Mouse (Mus musculus) embryo, embryonic 10.5 days (tissue): ENCODE data around the gene Acad9.
"Not testable (repeated sequence)": the region's sequence is repeated elsewhere in the genome, so short reads cannot be mapped to it uniquely, and the experiment has no call there.

Experiments used
- DNase-seq: peaks from one replicate; pipeline ENCODE4 v3.0.0-alpha.2; 2015; ENCODE audit warnings: low spot score

Acad9 gene

DNA sequence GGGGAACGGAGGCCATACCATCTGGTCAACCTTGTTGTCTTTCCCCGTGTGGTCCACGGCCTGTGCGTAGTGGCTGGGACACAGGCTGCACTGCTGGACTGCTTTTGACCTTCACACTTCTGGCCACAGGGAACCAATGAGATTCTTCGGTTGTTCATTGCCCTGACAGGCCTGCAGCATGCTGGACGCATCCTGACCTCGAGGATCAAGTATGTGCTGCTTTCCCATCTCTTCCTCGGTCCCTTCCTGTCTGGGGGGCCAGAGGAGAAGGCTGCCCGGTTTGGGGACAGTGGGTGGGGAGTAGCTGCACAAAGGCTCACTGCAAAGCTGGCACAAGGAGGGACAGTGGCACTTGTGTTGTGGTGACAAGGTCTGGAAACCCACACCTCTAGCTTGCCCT lies 21.8 kb downstream of the Acad9 start:
- no peak for DNase-seq

- DNase-seq: no peak
Observed at GRCm38 (mm10) chr3:36095371-36095770, 29.6 kb downstream of the Acad9 start.

GRCm38 (mm10) chr3:36116076-36116475 lies 50.3 kb downstream of the Acad9 start:
- no peak for DNase-seq

DNA sequence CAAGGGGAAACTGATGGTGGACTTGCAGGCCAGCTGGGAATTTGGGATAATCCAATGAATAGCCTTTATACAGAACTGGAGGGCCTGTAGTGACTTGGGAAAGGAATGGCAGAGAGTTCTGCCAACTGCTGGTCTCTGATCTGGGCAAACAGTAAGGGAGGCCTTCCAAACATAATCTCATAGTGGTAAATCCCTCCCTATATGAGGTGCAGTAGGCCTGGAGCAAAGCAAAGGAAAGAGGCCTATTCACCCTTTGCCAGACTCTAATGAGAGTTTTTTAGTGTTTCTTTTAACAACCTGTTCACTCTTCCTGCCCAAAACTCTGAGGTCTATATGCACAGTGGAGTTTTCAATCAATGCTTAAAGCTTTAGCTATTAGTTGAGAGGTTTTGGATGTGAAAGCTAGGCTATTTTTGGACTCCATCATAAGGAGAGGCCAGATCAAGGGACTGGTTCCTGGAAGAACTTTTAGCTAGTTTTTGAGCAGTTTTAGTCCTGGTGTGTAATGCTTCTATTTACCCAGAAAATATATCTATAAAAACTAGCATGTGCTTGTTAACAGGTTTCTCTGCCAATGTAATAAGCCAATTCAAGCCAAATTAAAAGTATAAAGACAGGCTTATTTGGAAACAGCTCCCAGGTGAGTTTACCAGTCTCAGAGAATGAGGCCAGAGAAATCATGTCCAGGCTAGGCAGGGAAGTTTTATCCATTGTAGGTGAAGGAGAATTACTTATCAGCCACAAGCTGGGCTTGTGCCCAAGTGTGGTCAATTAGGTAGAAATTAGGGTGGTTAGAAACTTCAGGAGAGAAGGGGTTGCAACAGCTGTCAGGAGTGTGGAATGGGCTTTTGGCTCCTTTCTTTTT lies 54.1 kb downstream of the Acad9 start:
- DNase-seq: no peak

DNA sequence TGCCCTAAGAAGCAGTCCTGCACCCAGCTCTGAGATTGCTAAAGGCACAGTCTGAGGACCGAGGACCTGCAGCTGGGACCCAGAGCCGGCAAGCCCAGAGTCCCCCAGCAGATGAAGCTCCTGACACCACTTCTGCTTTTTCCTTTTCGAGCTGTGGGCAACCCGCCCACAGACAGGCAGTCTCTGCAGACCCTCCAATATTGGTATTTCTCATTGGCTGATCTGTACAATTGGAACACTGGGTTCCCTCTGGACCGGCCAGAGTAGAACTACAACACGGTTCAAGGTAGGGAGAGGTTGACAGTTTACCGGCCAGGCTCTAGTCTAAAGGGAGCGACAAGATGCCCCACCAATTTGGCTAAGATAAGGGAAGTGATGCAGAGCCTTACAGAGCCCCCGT lies 60.4 kb downstream of the Acad9 start:
- not testable (repeated sequence) for DNase-seq

- no peak for DNase-seq
Observed at GRCm38 (mm10) chr3:36136152-36136551, 70.4 kb downstream of the Acad9 start.

GRCm38 (mm10) chr3:36137560-36137959 lies 71.8 kb downstream of the Acad9 start:
- DNase-seq: peak; percentile 74

GRCm38 (mm10) chr3:36138171-36138660 lies 72.4 kb downstream of the Acad9 start:
- no peak for DNase-seq

DNA sequence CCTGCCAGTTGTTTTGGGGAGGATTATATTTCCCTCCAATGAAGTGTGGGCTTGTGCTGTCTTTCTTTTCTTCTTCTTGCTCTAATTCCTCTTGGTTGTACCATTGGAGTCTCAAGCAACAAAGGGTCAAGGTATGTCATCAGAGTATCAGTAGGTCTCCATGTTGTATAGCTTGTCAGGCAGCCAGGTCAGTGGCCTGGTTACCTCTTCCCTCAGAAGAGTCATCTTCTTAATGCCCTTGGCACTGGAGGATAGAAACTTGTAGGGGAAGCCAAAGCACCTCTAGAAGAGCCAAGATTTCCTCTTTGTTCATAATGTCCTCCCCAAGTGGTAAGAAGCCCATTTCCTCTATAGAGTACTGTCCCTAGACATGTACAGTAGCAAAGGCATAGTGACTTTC lies 73.2 kb downstream of the Acad9 start:
- no peak for DNase-seq
